Mouse (Mus musculus) stomach, postnatal 0 days (tissue): ENCODE results near the gene Med16.

Experiments
- CTCF ChIP-seq: IDR thresholded peaks from 2 replicates; pipeline ENCODE4 v1.5.1; 2016; ENCODE audit warnings: antibody characterized with exemption, low read depth, mild to moderate bottlenecking, moderate library complexity
- EP300 ChIP-seq: optimal IDR thresholded peaks from 2 replicates; pipeline ENCODE3; 2016; ENCODE audit warnings: antibody characterized with exemption

- TF ChIP-seq CTCF (no peak), EP300 (no peak)
These were observed 24.5 kb upstream of the Med16 start for GRCm38 (mm10) chr10:79933145-79933679.
